Mouse (Mus musculus): ENCODE data around the gene Depp1.

The Depp1 gene

GRCm38 (mm10) chr6:116682317-116682716 is 31.9 kb downstream of the Depp1 start:
- peak; percentile 41 for DNase-seq (ENCODE audit: low spot score)

DNA sequence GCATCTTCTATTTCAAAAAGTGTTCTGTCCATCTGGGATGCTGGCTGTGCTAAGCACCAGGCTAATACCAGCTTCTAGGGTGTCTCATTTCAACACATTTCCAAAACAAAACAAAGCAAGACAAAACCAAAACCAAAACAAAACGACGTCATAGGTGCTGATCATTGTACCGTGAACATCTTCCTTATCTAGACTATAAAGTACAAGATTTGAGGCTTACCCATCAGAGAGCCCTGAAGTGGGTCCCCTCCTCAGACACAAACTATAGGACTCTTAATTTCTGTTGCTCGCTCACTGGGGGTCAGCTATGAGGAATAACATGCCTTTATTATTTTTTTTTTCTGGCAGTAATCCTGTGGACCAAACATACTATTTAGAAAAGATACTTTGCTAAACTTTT is 43.2 kb downstream of the Depp1 start:
- no peak for DNase-seq (ENCODE audit: low spot score)

- DNase-seq (ENCODE audit: low spot score), result no peak
Measured at GRCm38 (mm10) chr6:116694346-116694745, 43.9 kb downstream of the Depp1 start.

DNA sequence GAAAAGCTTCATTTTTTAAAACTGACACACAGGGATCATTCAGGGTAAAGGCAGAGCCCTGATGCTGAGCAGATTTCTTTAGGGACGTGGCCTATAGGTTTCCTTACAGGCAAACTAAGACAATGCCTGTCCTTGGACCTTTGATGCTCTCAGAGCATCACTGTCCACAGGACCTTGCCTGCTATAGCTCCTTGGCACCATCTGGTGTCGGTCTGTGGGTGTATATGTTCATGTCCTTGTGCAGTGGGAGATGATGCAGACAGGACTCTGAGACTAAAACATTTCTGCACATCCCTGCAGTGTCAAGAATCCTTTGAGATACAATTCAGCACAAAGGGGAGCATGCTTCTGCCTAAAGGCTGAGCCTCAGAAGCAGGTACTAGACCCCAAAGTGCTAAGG is 47.0 kb downstream of the Depp1 start:
- no peak for DNase-seq (ENCODE audit: low spot score)

GRCm38 (mm10) chr6:116697896-116698425 is 47.6 kb downstream of the Depp1 start:
- no peak for DNase-seq (ENCODE audit: low spot score)

DNA sequence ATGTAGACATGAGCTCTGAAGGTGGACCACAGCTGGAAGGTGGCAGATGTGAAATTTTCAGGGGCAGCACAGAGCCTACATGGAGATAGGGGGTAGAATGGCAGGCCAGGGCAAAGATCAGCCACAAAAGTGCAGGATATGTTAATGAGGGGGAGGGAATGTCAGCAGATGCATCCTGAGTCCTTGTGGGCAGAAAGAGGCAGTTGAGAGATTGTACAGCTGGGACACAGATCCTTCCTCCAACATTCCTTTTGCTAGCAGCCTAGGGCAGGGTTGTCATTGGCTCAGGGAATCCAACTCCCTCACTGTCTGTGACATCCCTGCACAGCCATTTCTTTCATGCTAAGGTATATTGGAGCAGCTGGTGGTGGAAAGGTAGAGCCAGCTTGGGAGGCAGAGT is 50.4 kb downstream of the Depp1 start:
- no peak for DNase-seq (ENCODE audit: low spot score)

Data from testis, postnatal 10 days (tissue).